Mouse (Mus musculus) urinary bladder, adult 2 months (tissue): Measurements from ENCODE around the gene Nelfa. TPM values are rescaled to one million over a fixed set of nuclear protein-coding genes. Genes with fewer than 3 reads are reported as not detected.
"Not testable (repeated sequence)": the region's sequence is repeated elsewhere in the genome, so short reads cannot be mapped to it uniquely, and the experiment has no call there.

Experiments used
- DNase-seq: peaks from one replicate; pipeline ENCODE4 v3.0.0; 2022; ENCODE audit warnings: low spot score
- polyA plus RNA-seq: library from polyadenylated mRNA; depleted of rRNA; stranded (reverse); fragments of >200 nt; gene quantifications from 2 replicates; pipeline ENCODE4 v1.2.3, GENCODE M21; 2012; rRNA removed

Nelfa gene
- polyA plus RNA-seq, 1 experiment: 24.4 TPM

DNA sequence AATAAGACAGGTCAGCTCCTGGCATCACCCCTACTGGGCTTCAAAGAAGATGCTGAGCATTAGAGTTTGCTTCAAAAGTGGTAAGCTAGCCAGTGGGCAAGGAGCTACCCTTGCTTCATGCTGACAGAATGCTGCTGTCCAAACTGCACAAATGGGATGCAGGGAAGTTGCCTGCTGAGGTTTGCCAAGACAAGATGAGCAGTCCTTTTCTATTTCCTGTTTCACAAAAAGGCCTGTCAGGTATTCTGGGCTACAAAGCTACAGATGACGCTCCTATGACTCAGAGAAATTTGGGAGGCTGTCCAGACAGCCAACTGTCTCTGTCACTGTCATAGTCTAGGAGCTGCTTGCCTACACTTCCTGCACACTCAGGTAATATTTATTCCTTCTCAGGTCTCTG, 16.7 kb downstream of the Nelfa start:
- no peak for DNase-seq

DNA sequence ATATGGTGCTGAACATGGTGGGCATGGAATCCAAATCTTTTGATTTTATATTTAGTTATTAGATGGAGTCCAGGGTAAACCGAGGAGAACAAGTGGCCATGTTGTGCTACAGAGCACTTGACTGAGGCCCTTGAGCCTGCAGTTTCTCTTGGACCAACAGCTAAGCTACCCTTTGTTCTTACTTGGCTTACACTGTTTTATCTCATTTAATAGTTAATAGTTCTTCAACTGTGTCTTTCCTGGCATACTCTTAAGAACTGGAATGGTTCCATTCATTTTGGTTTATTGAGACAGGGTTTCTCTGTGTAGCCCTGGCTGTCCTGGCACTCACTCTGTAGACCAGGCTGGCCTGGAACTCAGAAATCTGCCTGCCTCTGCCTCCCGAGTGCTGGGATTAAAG, 19.6 kb downstream of the Nelfa start:
- DNase-seq: not testable (repeated sequence)

DNA sequence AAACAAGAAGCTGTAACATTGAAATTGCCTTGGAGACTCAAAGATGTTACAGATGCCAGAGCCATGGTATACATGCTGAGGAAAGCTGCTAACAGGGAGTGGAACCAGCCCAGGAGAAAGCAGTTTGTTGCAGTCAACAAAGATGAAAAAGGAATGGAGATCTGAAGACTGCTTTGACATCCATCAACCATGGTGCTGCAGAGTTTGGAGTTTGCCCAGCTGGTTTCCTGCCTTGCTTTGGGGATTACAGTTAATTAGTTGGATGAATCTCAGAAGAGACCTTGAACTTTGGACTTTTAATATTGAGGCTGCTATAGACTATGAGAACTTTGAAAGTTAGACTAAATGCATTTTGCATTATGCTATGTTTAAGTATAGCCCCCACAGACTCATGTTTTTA, 21.2 kb downstream of the Nelfa start:
- DNase-seq: not testable (repeated sequence)

DNA sequence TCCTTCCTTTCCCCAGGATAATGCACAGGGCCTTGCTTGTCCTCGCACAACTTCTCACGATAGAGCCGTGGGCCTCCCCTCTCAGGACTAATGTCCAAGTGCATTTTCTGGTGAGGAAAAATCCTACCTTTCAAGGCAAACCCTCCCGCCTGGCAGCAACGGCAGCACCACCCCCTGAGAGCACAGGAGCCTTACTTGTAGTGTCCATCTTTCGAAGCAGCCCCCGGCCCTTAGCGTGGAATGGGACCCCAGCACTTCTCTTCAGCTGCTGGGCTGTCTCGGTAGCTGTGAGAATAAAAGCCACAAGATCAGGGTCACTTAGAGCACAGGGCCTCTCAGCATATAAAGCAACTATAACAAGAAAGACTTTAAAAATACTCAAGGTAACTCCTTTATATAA, 33.0 kb downstream of the Nelfa start:
- DNase-seq: no peak

DNA sequence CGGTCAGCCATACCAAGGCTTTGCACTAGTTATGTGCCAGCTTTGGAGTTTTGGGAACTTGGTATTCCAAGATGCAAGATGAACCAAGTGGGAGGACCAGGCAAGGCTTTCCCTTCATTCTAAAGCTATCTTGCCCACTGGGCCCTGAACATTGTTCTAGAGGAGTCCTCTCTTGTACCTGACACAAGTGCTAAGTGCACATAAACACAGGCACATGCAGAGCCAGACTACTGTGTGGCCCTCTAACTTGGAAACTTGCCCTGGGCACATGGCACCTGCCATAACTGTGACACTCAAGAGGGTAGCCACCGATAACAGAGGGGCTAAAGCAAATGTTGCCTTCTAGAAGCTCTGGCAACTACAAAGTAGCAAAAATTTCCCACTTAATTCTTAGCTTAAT, 33.5 kb downstream of the Nelfa start:
- DNase-seq: no peak

DNA sequence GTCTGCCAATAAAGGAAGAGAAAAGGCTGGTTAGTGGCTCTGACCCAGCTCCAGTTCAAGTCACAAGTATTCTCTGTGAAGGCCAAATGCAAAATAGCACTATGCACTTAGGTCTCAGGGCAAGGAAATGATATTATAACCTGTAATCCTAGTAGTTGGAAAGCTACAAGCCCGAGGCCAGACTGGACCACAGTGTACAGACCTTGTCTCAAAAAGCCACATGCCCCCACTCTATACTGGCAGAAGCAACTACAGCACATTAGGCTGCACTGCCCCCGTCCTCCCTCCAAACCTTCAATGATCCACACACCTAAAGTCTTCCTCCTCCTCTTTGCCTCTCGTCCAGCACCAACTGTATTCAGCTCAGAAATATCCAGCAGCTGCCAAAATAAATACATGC, 34.9 kb downstream of the Nelfa start:
- DNase-seq: no peak

DNA sequence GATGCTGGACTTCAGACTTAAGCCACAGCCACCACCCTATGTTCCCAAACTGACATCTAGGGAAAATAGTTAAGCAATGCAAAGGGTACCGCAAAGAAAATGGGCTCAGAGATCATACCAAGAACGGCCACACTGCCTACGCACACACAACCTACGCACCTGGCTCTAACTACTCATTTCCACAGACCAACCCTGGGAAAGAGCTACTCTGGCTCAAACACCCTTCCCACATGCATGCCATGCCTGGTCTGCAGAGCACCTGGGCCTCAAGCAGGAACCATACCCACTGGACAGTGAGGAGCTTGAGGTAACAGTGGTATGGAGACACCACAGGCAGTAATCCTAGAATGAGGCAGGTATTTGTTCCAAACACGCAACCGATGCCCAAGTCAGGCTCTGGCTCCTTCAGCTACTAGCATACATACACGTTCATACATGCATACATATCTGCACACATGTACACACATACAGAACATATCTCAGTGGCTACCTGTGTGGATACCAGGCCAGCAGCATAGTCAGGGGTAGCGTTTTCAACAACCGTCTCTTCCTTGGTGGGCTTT, 35.4 kb downstream of the Nelfa start:
- DNase-seq: no peak

DNA sequence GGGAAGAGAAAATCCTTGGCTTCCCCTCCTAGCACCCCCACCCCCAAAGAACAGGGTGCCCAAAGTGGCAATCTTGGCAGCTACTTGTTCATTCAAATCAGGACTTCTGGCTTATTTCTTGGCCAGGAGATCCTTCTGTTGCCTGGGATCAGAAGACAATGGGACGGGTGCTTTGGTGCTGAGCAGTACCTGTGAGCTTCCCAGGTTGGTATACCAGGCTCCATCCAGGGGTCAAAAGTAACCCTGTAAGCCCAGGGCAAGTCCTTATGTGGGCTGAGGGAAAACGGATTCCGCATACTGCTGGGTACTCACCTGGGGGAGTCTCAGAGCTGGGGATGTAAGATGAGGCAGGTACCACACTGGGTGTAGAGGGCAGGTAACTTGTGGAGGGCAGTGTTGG, 36.1 kb downstream of the Nelfa start:
- DNase-seq: no peak

DNA sequence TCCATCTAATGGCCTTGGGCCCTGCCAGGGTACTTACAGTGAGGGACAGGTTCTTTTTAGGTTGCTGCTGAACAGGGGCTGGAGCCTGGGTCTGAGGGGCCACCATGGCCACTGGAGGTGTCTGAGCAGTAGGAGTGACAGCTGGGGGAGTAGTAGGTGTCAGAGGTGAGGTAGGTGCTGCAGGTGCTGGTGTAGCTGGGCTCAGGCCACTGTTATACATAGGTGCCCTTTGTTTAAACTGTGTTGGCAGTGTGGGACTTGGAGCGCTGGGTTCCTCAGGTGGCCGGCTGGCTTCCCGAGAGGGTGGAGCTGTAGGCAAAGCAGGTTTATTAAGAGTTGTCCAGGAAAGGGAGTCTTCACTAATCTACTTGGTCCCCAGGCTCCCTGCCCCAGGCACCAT, 37.0 kb downstream of the Nelfa start:
- no peak for DNase-seq

DNA sequence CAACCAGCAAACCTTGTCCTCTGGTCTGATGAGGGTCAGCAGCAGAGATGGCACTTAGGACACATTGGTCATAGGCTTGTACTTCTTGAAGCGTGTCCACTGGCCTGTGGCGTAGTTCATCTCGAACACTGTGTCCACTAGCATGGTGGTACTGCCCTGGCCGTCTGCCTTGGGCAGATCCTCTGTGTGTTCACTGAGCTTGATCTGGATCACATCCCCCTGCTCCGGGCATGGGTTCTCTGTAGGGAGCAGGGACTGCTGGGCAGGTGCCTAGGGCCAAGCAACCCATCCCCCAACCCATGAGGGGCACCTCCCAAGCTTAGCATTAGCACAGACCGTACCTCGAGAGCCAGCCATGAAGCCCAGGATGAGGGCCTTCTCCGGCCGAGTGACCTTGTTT, 37.5 kb downstream of the Nelfa start:
- DNase-seq: no peak

DNA sequence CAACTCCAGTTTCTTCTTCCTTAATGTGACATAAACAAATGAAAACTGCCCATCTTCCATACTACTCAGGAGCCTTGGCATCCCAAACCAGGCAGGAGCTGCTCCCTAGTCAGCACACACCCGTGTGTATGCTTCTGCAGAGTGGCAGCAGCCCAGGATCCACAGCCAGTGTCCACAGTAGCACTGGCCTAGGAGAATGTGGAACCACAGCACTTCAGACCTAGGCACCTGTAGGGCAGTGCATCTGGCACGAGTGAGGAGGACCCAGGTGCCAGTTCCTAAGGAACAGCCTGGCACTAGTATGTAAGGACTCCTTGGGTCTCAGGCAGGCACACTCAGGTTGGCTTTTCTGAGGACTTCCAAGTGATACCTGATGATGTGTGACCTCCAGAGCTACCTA, 39.1 kb downstream of the Nelfa start:
- DNase-seq: no peak

DNA sequence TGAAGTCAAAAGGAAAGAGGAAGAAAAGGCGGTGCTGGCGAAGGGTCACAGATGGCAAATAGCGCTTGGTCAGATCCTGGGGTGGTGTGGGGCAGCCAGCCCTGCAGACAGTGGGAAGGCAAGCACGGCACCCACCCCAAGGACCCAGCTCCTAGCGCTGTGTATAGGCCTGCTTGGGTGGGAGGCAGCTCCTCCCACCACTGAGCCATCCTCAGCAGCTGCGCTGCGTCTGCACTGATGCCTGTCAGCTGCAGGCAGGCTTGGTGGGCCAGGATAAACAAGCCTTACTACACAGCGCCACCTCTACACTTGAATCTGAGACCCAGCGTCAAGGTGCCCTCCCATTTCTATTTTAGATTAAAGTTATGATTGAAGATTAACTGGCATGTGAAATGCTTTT, 41.1 kb downstream of the Nelfa start:
- DNase-seq: no peak

DNA sequence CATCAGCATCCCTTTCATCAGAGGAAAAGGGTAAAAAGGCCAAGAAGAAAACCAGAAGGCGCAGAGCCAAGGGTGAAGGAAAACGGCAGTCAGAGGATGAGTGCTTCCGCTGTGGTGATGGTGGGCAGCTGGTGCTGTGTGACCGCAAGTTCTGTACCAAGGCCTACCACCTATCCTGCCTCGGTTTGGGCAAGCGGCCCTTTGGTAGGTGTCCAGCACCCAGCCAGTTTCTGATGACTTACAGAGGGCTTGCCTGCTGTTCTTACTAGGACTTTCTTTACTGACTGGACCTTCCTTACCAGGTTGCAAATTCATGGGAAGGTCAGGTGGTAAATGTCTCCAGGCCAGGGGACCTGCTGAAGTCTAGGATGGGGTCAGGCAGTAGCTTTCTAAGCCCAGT, 42.8 kb downstream of the Nelfa start:
- no peak for DNase-seq

DNA sequence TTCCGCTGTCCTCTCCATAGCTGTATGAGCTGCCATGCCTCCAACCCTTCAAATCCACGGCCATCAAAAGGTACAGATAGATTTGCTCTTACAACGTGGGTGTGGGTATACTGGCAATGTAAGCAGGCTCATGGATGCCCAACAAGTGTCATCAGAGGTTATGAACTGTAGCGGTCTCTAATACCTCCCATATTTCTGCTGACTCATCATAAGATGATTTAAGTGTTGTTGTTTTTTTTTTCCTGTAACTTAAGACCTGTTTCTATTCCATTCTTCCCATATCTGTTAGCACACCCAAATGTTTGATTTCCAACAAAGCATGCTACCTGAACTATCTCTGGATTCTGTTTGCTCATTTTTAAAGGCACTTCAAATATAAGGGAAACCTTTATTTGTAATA, 55.1 kb downstream of the Nelfa start:
- DNase-seq: no peak

DNA sequence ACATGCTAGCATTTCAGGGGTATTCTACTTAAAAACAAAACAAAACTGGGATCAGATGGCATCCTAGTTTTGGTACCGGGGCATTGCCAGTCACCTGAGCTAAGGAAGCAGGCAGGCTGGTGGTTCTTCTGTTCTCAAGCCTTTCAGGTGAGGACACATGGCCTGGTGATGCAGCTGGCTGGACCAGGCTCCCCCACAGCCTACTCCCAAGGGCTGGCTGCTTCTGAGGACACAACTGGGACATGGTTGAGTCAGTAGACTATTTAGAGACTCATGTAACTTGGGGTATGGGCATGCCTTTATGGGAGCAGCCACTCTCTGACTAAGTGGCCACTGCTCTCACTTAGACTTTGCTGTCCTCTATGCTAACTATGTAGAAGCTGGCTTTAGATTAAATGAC, 60.7 kb downstream of the Nelfa start:
- DNase-seq: no peak

DNA sequence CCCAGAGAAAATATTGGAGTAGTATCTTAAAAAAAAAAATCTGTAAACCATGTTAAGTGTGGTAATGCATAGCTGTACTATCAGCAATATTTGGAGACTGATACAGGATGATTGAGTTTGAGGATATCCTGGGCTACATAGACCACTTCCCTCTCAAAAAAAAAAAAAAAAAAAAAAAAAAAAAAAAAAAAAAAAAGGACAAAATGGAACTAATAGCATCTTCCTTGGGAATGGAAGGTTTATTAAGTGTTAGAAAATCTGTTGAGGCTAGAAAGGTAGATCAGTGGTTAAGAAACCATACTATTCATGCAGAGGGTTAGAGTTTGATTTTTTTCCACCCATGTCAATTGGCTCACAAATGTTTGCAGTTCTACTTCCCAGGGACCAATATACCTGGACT, 78.5 kb downstream of the Nelfa start:
- no peak for DNase-seq

DNA sequence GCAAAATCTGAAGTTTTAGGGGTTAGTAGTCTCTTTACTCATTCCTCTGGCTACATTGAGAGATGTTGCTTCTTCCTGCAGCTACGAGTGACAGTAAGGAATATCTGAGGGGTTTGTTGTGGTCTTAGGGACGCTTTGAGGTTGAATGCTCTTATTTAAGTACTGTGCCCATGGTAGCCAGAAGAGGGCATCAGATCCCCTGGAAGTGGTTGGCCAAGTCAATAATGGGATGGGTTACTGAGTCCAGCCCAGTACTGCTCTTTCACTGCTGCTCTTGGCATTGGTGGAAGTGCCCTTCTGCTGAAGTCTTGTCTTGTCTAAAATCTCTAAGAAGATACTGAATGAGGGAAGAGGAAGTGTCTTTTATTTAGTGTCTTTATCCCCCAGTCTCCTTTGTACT, 82.2 kb downstream of the Nelfa start:
- no peak for DNase-seq

DNA sequence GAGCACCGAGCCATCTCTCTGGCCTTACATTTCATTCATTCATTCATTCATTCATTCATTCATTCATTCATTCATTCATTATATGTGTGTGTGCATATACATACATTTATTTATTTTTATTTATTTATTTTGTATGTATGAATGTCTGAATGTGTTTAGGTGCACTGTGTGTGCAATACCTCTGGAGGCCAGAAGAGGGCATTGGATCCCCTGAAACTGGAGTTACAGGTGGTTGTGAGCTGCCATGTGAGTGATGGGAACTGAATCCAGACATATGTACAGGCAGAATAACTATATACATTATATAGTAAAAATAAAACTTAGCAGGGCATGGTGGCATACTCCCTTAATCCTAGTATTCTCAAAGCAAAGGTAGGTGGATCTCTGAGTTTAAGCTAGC, 83.1 kb downstream of the Nelfa start:
- DNase-seq: no peak

DNA sequence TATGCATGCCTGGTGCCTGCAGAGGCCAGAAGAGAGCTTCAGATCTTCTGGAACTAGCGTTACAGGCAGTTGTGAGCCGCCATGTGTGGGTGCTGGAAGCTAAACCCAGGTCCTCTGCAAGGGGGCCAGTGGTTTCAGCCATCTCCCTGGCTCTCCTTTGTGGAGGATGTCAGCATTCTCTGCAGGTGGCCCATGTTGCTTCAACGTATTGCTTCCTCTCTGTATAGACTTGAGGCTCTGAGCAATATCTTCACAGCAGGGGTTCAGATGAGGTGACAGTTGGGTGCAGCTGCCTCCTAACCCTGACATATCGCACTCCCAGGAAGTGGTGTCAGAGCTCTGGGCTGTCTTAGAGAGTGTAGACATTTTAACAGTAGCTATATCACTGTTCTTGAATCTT, 84.7 kb downstream of the Nelfa start:
- DNase-seq: no peak

Other genes with a start within 250 kb of the Nelfa start
- gene Fgfr3, start 214.7 kb downstream of the Nelfa start, polyA plus RNA-seq: 62.9 and 69.6 TPM in 2 replicates
- 29.1 and 30.2 TPM in 2 replicates for gene Letm1, start 153.6 kb downstream of the Nelfa start, polyA plus RNA-seq
- gene Nsd2, start 115.7 kb downstream of the Nelfa start, polyA plus RNA-seq: 10.1 and 12.8 TPM in 2 replicates
- gene Gm1673, start 47.0 kb upstream of the Nelfa start, polyA plus RNA-seq: 8.4 and 8.5 TPM in 2 replicates
- gene Nat8l, start 59.6 kb upstream of the Nelfa start, polyA plus RNA-seq: 1.2 and 1.5 TPM in 2 replicates
- gene Poln, start 233.0 kb upstream of the Nelfa start, polyA plus RNA-seq: 0.19 and 0.46 TPM in 2 replicates
- 5.3 and 6.1 TPM in 2 replicates for gene Haus3, start 233.1 kb upstream of the Nelfa start, polyA plus RNA-seq